Mouse (Mus musculus) retina, embryonic 14.5 days (tissue): Measurements from ENCODE around the gene Esrra.
A peak's percentile ranks its signal among the peaks of the same experiment; 100 is the strongest.
"Not testable (repeated sequence)": the region's sequence is repeated elsewhere in the genome, so short reads cannot be mapped to it uniquely, and the experiment has no call there.

Experiments used
- DNase-seq: peaks from one replicate; pipeline ENCODE4 v3.0.0-alpha.2; 2015; ENCODE audit warnings: low spot score

The Esrra gene

GRCm38 (mm10) chr19:6903031-6903430 lies 18.6 kb downstream of the Esrra start:
- no peak for DNase-seq

GRCm38 (mm10) chr19:6899641-6900040 lies 22.0 kb downstream of the Esrra start:
- DNase-seq: no peak

DNA sequence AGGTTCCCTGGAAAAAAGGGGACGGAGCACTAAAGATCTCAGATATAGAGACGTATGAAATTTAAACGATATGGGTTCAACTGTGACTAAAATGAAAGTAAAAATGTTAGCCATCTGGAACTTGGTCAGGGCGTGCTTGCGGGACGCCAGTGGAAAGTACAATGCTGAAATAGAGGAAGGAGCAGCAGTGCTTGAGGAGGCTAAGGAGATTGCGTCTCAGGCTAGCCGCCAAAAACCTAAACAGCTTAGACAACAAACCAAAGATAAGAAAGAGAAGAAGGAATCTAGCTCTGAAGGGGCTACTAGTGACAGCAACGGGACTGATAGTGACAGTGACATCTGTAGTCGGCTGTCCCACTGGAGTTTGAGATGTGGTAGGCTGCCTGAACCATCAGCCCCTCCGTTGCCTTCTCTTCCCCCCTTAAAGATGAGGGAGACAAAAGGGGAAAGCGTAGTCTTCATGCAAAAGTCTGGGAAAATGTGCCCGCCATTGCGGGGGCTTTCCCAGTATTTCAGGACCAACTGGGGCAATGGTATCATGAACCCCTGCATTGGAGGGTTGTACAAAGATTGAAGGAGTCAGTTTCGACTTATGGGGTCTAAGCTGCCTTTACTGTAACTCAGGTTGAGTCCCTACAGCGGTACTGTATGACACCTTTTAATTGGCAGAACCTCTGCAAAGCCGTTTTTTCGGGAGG lies 25.9 kb downstream of the Esrra start:
- not testable (repeated sequence) for DNase-seq

DNA sequence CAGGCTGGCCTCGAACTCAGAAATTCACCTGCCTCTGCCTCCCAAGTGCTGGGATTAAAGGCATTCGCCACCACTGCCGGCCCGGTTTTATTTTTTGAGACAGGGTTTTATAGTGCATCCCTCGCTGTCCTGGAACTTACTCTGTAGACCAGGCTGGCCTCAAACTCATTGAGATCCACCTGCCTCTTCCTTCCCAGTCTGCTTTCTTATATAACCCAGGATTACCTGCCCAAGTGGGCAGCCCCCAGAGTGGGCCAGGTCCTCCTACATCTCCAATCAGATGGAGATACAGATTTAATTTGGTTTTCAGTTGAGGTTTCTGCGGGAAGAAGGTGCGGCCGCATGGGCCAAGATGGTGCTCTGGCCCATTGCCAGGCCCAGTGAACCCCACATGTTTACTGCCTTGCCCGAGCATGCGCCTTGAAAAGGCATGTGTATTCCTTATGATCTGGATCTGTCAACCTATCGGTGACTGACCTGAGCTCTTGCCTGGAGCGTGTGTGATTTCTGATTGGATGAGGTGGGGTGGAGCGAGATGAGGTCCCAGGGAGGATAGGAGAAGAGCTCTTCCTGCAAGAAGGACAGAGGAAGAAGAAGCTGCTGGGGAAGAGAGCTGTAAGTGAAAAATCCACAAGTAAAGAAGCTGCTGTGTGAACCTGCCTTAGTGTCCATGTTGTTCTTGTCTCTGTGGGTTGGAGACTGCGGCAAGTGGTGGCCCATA lies 27.7 kb downstream of the Esrra start:
- no peak for DNase-seq

- no peak for DNase-seq
Observed at GRCm38 (mm10) chr19:6892512-6892911, 29.1 kb downstream of the Esrra start.

DNA sequence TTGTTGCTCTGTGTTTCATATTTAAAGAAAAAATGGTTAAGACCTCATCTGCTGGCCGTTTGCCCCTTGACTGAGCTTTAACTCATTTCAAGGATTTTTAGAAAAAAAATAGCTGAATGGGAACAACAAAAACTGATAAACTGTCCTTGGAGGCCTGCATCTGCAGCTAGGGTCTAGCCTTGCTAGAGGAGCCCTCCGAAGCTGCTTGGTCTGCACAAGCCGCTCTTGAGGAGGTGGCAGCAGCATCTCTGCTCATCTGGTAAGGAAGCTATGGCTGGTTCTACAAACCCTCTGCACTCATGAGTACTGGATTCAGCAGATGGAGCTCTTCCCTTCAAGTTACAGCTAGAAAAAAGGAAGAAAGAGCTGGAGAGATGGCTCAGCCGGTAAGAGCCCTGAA lies 43.6 kb downstream of the Esrra start:
- no peak for DNase-seq

DNA sequence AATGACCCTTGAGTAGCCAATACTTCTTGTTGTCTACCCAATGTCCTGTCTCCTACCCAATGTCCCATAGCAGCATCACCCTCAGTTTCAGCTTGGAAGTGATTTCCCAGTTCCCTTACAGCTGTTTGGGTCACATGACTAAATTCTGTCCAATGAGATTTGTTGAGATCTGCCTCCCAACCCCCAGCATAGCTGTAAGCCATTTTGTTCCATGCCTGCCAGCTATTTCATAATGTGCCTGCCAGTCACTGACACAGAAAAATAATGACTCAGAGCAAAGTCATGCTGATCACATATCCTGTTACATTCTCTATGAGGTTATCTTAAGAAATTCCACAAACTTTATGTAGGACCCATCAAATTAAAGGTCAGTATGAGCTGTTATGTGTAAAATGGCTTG lies 44.8 kb downstream of the Esrra start:
- no peak for DNase-seq

DNA sequence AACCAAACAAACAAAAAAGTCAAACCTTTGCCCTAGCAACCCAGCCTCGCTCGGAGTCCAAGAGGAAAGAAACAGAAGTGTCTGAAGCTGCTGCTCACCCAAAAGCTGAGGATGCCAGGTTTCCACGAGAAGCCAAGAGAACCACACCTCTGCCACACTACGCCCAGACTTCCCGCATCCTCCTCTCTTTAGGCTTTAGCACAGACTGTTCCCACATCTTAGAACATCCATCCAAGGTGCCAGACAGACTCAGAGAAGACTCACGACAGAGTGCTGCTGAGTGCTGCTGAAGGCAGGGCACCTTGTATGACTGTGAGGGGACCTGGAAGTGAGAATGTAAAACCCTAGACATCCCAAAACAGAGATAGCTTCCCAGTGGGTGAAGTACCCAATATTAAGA lies 45.8 kb downstream of the Esrra start:
- no peak for DNase-seq

GRCm38 (mm10) chr19:6874257-6874656 lies 47.4 kb downstream of the Esrra start:
- DNase-seq: no peak

DNA sequence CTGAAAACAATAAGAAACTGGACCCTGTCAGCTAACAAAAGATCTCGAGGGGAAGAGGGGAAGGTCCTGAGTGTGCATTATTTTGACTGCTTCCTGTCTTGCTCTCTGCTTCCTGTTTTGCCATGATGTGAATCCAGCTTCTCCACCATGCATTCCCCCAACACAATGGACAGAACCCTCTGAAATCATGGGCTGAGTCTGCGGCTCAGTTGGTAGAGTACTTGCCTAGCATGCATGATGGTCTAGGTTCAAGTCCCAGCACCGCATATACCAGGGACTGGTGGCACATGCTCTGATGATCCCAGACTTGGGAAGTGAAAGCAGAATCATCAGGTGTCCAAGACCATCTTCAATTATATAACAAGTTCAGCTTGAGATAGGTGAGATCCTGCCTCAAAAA lies 48.9 kb downstream of the Esrra start:
- no peak for DNase-seq

- DNase-seq: peak; percentile 48
Observed at GRCm38 (mm10) chr19:6871574-6872271, 49.9 kb downstream of the Esrra start.

- no peak for DNase-seq
Observed at GRCm38 (mm10) chr19:6869355-6869754, 52.3 kb downstream of the Esrra start.

GRCm38 (mm10) chr19:6861451-6861850 lies 60.2 kb downstream of the Esrra start:
- DNase-seq: no peak
